Mouse (Mus musculus) forebrain, embryonic 14.5 days (tissue): ENCODE results near the gene Apc2. TPM values are rescaled to one million over a fixed set of nuclear protein-coding genes. Genes with fewer than 3 reads are reported as not detected.
A peak's percentile ranks its signal among the peaks of the same experiment; 100 is the strongest.

Experiments
- ATAC-seq: fragments of 200-750 bp; cut with Nextera tagmentation; 2 replicates; pipeline ENCODE4 v1.8.0; 2017; ENCODE audit warnings: mild to moderate bottlenecking, moderate library complexity
- DNase-seq: peaks from one replicate; pipeline ENCODE4 v3.0.0-alpha.2; 2015; ENCODE audit warnings: low spot score
- H3K27ac ChIP-seq: fragments of 300-500 bp; sonication (generic); 2 replicates; pipeline ENCODE4 v1.5.1; 2014; ENCODE audit warnings: low read depth, mild to moderate bottlenecking, control low read depth, low read length, moderate library complexity
- H3K27me3 ChIP-seq: fragments of 300-500 bp; sonication (generic); replicated peaks from 2 replicates; pipeline ENCODE4 v1.6.1; 2014; ENCODE audit warnings: low read length, control low read depth, mixed read lengths; ENCODE audit not compliant: control insufficient read depth, insufficient read depth
- H3K36me3 ChIP-seq: fragments of 300-500 bp; sonication (generic); 2 replicates; pipeline ENCODE4 v1.6.1; 2014; ENCODE audit warnings: low read length, control low read depth; ENCODE audit not compliant: control insufficient read depth, insufficient read depth
- H3K4me1 ChIP-seq: fragments of 300-500 bp; sonication (generic); 2 replicates; pipeline ENCODE4 v1.6.1; 2014; ENCODE audit warnings: antibody characterized with exemption, low read length, control low read depth; ENCODE audit not compliant: control insufficient read depth, insufficient read depth
- H3K4me2 ChIP-seq: fragments of 300-500 bp; sonication (generic); 2 replicates; pipeline ENCODE4 v1.6.1; 2014; ENCODE audit warnings: mild to moderate bottlenecking, control low read depth, low read length
- H3K4me3 ChIP-seq: fragments of 300-500 bp; sonication (generic); 2 replicates; pipeline ENCODE4 v1.5.1; 2014; ENCODE audit warnings: low read depth, low read length, control low read depth
- H3K9ac ChIP-seq: fragments of 300-500 bp; sonication (generic); 2 replicates; pipeline ENCODE4 v1.6.1; 2014; ENCODE audit warnings: mild to moderate bottlenecking, low read length, control low read depth, moderate library complexity
- H3K9me3 ChIP-seq: fragments of 300-500 bp; sonication (generic); replicated peaks from 2 replicates; pipeline ENCODE4 v1.6.1; 2016; ENCODE audit warnings: low read length, control low read depth, mixed read lengths; ENCODE audit not compliant: control insufficient read depth
- WGBS: fragments of 180-500 bp; shearing (Covaris S2); extraction: QIAGEN DNeasy Blood & Tissue Kit; methylation state at CpG from one replicate; pipeline ENCODE4 v1.1.7; 2014; 5-methylcytosine and 5-hydroxymethylcytosine counted together
- polyA plus RNA-seq: library from polyadenylated mRNA; unstranded; fragments of >200 nt; fragmentation: Nextera tagmentation; extraction: Ambion mirVana; gene quantifications from 2 replicates; pipeline ENCODE4 v1.2.1, GENCODE M21; 2014

The Apc2 gene
- polyA plus RNA-seq, 1 experiment from 2014 or later, result 154 TPM

DNA sequence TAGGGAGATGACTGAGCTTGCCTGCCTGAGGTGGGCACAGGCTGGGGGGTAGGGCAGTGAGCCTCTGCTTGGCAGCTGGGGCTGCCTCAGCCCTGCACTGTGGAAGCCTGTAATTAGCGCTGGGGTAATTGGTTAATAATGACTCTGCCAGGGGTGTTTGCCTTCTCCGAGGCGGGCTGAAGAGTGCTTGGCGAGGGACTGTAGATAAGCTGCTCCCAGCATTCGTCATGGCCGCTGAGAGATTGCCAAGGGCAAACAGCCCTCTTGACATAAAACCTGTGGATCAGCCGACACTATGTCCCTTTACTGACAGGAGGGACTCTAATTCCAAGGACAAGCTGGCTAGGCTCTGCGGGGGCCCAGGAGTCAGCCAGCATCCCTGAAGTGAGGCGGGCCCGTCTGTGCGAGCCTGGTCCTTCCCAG, 20.6 kb downstream of the Apc2 start:
- no peak overlapping the region for H3K4me3 ChIP-seq
- peaks cover 75% of the 10 kb centered on the region for H3K36me3 ChIP-seq
- H3K4me2 ChIP-seq, result no peak overlapping the region
- no peak overlapping the region for H3K9ac ChIP-seq
- no peak overlapping the region for H3K27ac ChIP-seq
- 22% methylated on average over 11 of the region's 11 CpGs for WGBS
- DNase-seq (peak; percentile 66), ATAC-seq (peak; percentile 41)
- no peaks in the 10 kb centered on the region for H3K27me3 ChIP-seq
- H3K4me1 ChIP-seq, result peaks cover 5% of the 10 kb centered on the region; the same call in 1 of the 2 replicates
- no peaks in the 10 kb centered on the region for H3K9me3 ChIP-seq

GRCm38 (mm10) chr10:80317011-80317410, 21.2 kb downstream of the Apc2 start:
- no peak overlapping the region for H3K9ac ChIP-seq

DNA sequence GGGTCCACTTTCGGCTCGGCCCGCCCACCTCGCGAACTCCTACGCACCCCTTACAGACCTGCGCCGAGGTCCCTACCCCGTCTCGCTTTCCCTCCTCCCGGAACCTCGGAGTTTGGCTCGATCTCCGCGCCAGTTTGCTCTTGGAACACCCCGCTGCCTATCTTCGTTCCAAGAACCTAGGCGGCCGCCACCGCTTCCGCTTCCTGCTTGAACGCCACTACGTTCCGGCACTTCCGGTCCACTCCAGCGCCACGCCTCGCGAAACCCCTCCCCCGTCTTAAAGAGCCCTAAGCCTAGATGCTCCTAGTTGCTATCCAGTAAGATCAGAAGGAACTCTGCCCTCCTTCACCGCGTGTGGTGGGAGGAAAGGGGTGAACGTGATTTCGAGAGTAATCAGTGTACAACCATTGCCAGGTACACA, 24.6 kb downstream of the Apc2 start, which contains the start of gene 2310011J03Rik:
2310011J03Rik (minus strand) TSS at position 198 of the 421 bp plus-strand sequence.
- H3K4me3 ChIP-seq, result peak within 1 kb of the TSS; percentile 67
- peaks cover 36% of the 10 kb centered on the region for H3K36me3 ChIP-seq
- H3K9me3 ChIP-seq, result no peaks in the 10 kb centered on the region
- peak within 1 kb of the TSS; percentile 93 for H3K4me2 ChIP-seq
- ATAC-seq, result peak; percentile 69
- H3K4me1 ChIP-seq, result peaks cover 14% of the 10 kb centered on the region
- under 1% methylated on average over 34 of the region's 34 CpGs for WGBS
- peak; percentile 96 for DNase-seq
- peak within 1 kb of the TSS; percentile 72 for H3K9ac ChIP-seq
- H3K27me3 ChIP-seq, result no peaks in the 10 kb centered on the region
- H3K27ac ChIP-seq, result no peak within 1 kb of the TSS

More at GRCm38 (mm10) chr10:80317011-80317410, 21.2 kb downstream of the Apc2 start:
- H3K9me3 ChIP-seq, result no peaks in the 10 kb centered on the region
- DNase-seq (no peak), ATAC-seq (no peak)
- H3K27ac ChIP-seq, result no peak overlapping the region
- no peak overlapping the region for H3K4me2 ChIP-seq
- H3K27me3 ChIP-seq, result no peaks in the 10 kb centered on the region
- H3K4me1 ChIP-seq, result peaks cover 5% of the 10 kb centered on the region; the same call in 1 of the 2 replicates
- no peak overlapping the region for H3K4me3 ChIP-seq
- WGBS, result 71% methylated on average over 10 of the region's 10 CpGs
- H3K36me3 ChIP-seq, result peaks cover 69% of the 10 kb centered on the region

GRCm38 (mm10) chr10:80321014-80321669, 25.4 kb downstream of the Apc2 start:
- ATAC-seq (no peak), DNase-seq (no peak)
- Histone ChIP-seq H3K36me3 (peaks cover 28% of the 10 kb centered on the region), H3K4me2 (no peak overlapping the region), H3K9ac (no peak overlapping the region), H3K4me3 (no peak overlapping the region), H3K27ac (no peak overlapping the region), H3K27me3 (no peaks in the 10 kb centered on the region), H3K4me1 (peaks cover 14% of the 10 kb centered on the region), H3K9me3 (no peaks in the 10 kb centered on the region)
- 80% methylated on average over 6 of the region's 6 CpGs for WGBS

DNA sequence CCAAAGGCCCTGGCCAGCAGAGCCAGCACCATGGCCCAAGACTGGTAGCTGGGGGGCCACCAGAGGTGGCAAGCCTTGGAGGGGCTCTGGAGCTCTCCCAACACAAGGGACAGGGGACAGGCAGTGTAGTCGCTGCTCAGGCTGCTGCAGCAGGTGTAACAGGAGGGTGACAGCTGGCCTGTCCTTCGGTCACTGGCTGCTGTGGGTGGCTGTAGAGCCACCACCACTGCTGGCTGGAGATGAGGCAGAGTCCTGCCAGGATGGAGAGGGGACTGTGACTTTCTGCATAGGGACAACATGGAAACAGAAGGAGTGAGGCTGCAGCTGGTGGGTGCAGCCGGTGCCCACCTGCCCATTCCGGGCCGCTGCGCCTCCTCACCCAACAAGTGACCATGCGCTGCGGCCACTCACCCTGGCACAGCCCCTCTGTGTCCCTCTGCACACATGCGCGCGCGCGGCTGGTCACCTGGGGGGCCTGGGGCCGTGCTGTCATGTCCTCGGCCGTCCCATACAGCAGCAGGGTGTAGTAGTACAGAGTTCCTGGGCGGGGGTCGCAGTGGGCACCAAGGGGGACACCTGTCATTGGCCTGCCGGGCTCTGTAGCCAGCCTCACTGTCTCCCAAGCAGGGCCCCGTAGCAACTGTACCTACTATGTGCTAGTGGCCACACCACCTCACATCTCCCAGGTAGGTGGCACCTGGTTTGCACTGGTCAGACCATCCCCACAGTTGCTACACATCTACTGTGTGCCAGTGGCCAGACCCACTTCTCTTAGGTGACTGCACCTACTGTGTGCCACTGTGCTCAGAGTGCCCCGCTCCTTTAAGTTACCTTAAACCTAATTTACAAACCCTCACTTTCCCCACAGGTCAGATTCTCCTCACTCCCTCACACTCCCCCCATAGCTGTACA, 26.1 kb downstream of the Apc2 start:
- H3K4me2 ChIP-seq, result no peak overlapping the region
- no peak overlapping the region for H3K27ac ChIP-seq
- 89% methylated on average over 20 of the region's 21 CpGs for WGBS
- H3K9ac ChIP-seq, result no peak overlapping the region
- DNase-seq (no peak), ATAC-seq (no peak)
- peaks cover 20% of the 10 kb centered on the region for H3K36me3 ChIP-seq
- no peaks in the 10 kb centered on the region for H3K9me3 ChIP-seq
- H3K27me3 ChIP-seq, result no peaks in the 10 kb centered on the region
- H3K4me1 ChIP-seq, result peaks cover 14% of the 10 kb centered on the region
- no peak overlapping the region for H3K4me3 ChIP-seq

DNA sequence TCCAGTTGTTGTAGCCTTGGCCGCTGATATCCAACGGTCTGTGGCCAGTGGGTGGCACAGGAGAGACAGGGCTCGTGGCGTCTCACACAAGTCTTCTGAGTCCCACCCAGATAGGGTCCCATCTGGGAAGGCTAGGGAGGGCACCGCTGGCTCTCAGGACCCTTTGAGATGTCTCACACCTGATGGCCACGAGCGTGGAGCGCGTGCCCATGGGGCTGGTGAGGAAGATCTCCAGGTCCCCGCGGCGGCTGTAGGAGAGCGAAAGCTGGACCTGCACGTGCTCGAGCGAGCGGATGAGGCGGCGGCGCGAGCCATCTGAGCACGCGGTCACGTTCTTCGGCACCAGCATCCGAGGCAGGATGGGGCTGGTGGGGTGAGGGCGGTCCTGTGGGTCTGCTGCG, 27.0 kb downstream of the Apc2 start:
- H3K27me3 ChIP-seq, result no peaks in the 10 kb centered on the region
- H3K4me3 ChIP-seq, result peak overlapping the region; percentile 39
- WGBS, result 4% methylated on average over 28 of the region's 28 CpGs
- DNase-seq (no peak), ATAC-seq (0 out of 2 replicates have a peak, but pooled peaks have one; percentile 4)
- peaks cover 14% of the 10 kb centered on the region for H3K4me1 ChIP-seq
- no peaks in the 10 kb centered on the region for H3K9me3 ChIP-seq
- H3K9ac ChIP-seq, result peak overlapping the region; percentile 59
- peaks cover 11% of the 10 kb centered on the region for H3K36me3 ChIP-seq
- peak overlapping the region; percentile 88 for H3K4me2 ChIP-seq
- no peak overlapping the region for H3K27ac ChIP-seq

GRCm38 (mm10) chr10:80323261-80324119, 27.7 kb downstream of the Apc2 start:
- no peaks in the 10 kb centered on the region for H3K27me3 ChIP-seq
- no peaks in the 10 kb centered on the region for H3K9me3 ChIP-seq
- H3K27ac ChIP-seq, result no peak overlapping the region
- H3K36me3 ChIP-seq, result peaks cover 4% of the 10 kb centered on the region; the same call in 1 of the 2 replicates
- H3K4me1 ChIP-seq, result peaks cover 14% of the 10 kb centered on the region
- H3K4me2 ChIP-seq, result peak overlapping the region; percentile 88
- ATAC-seq, result peak; percentile 16; the same call in 1 of the 2 replicates
- H3K4me3 ChIP-seq, result peak overlapping the region; percentile 39
- H3K9ac ChIP-seq, result peak overlapping the region; percentile 59
- WGBS, result 2% methylated on average over 42 of the region's 46 CpGs
- no peak for DNase-seq
